Mouse (Mus musculus): ENCODE results near the gene 1520401A03Rik.

The 1520401A03Rik gene

GRCm38 (mm10) chr17:23670516-23671074, 52.0 kb downstream of the 1520401A03Rik start:
- DNase-seq (ENCODE audit: low spot score in 2 of 2), result no peak

GRCm38 (mm10) chr17:23665511-23665910, 57.1 kb downstream of the 1520401A03Rik start:
- no peak for DNase-seq (ENCODE audit: low spot score in 2 of 2)

- DNase-seq (ENCODE audit: low spot score in 2 of 2), result no peak
Observed at GRCm38 (mm10) chr17:23664556-23665021, 58.0 kb downstream of the 1520401A03Rik start.

DNA sequence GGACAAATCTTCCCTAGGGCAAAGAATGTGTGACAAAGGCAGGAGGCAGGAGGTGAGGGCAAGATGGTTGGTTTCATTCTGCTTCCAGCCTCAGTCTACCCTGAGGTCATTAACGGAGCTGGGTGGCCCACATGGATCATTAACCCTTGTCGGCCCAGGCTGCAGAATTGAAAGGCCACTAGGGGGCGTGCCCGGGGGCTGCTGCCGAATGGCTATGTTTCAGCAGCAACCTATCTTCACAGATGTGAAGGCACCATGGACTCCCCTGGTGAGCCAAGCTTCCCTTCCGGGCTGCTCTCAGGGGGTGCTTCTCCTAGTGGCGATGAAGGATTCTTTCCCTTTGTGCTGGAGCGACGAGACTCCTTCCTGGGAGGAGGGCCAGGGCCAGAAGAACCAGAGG, 61.1 kb downstream of the 1520401A03Rik start:
- no peak for DNase-seq (ENCODE audit: low spot score in 2 of 2)

DNA sequence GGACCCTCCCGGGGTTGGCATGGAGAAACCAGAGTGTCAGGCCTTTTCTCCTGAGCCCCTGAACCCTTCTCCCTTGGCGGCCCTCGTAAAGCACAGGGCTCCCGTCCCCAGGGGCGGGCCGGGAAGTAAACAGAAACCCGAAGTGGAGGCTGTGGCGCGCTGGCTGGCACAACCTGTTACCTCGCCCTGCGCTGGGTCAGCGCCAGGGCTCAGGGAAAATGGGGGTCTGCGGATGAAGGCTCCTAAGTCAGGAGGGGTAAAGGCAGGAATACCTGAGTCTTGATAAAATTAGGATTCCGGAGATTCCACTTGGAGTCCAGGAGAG, 61.7 kb downstream of the 1520401A03Rik start:
- no peak for DNase-seq (ENCODE audit: low spot score in 2 of 2)

DNA sequence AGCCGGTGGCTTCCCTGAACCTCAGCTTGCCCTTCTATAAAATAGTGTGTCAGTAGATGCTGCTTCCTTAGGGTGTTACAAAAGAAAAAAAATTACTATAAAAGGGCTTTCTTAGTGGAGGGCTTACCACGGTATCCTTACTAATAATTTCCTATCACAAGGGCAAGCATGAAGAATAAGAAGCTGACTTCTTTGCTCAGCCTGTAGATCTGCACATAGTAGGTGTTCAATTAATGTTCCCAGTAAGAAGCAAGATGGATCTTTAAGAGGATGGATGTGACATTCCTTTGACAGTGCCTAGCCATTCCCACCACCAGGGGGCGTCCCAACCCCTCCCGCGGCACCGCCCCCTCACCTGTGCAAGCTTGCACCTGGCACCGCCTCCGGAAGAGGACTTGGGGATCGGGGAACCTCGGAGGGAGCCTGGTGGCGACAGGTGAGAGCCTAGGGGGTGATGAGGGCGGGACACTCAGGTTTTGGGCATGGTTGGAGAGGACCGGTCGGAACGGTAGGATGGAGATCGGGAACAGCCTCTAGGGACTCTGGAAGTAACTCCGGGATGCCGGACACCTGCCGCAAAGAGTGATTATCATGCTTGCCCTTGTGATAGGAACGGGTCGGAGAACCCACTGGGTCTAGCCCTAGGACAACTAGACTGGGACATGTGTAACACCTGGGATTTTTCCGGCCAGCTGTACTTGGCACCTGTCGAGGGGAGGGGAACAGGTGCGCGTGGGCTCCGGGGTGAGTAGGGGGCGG, 62.3 kb downstream of the 1520401A03Rik start, which contains the start of gene Bicdl2:
Bicdl2 (plus strand) TSS at position 390 of the 759 bp plus-strand sequence.
- DNase-seq (ENCODE audit: low spot score in 2 of 2), result no peak

- no peak for DNase-seq (ENCODE audit: low spot score in 2 of 2)
Observed at GRCm38 (mm10) chr17:23658450-23658849, 64.1 kb downstream of the 1520401A03Rik start.

Measured in frontal cortex, postnatal 25 days (tissue).